Mouse (Mus musculus): ENCODE results near the gene Cryzl2.

GRCm38 (mm10) chr1:157410937-157411336 lies 47.4 kb upstream of the Cryzl2 start:
- TF ChIP-seq CTCF (IDR thresholded peaks at IDR 0.05; ENCODE audit: borderline replicate concordance, extremely low read depth, insufficient read depth, insufficient read length) (no peak), POLR2A (IDR thresholded peaks at IDR 0.05; ENCODE audit: borderline replicate concordance, extremely low read depth, insufficient read depth, insufficient read length, poor library complexity, severe bottlenecking) (no peak)
